Mouse (Mus musculus) embryonic fibroblast, embryonic 13.5 days (primary cell): ENCODE results near the gene Eya3.

Source experiments
- CTCF ChIP-seq: IDR thresholded peaks from 2 replicates; pipeline ENCODE4 v1.5.1; 2011; ENCODE audit warnings: mild to moderate bottlenecking, control low read depth, low read length, moderate library complexity, borderline replicate concordance; ENCODE audit not compliant: insufficient read depth
- POLR2A ChIP-seq: IDR thresholded peaks from 2 replicates; pipeline ENCODE4 v1.6.1; 2011; ENCODE audit warnings: low read depth, mild to moderate bottlenecking, control low read depth, low read length, moderate library complexity

GRCm38 (mm10) chr4:132771776-132772175 is 133.0 kb downstream of the Eya3 start:
- no peak for TF ChIP-seq CTCF
- no peak for TF ChIP-seq POLR2A
